Mouse (Mus musculus) liver, adult 2 months (tissue): Measurements from ENCODE around the gene Rnf186. TPM values are rescaled to one million over a fixed set of nuclear protein-coding genes. Genes with fewer than 3 reads are reported as not detected.

ENCODE experiments used
- DNase-seq: peaks from one replicate; pipeline ENCODE4 v3.0.0-alpha.2; 2011; ENCODE audit warnings: low read depth, low spot score; ENCODE audit errors: extremely low read depth
- H3K27ac ChIP-seq: fragments of 200-500 bp; replicated peaks from 2 replicates; pipeline ENCODE4 v1.5.1; 2012; ENCODE audit warnings: low read depth, mild to moderate bottlenecking, control low read depth, inconsistent platforms, low read length; ENCODE audit not compliant: insufficient read depth
- H3K27me3 ChIP-seq: fragments of 200-500 bp; 2 replicates; pipeline ENCODE4 v1.6.1; 2012; ENCODE audit warnings: mild to moderate bottlenecking, moderate library complexity, low read length, inconsistent platforms; ENCODE audit not compliant: control insufficient read depth, insufficient read depth
- H3K36me3 ChIP-seq: fragments of 200-500 bp; 2 replicates; pipeline ENCODE4 v1.6.1; 2012; ENCODE audit warnings: low read length, inconsistent platforms; ENCODE audit not compliant: control insufficient read depth, insufficient read depth
- H3K4me1 ChIP-seq: fragments of 200-500 bp; 2 replicates; pipeline ENCODE4 v1.6.1; 2011; ENCODE audit warnings: low read length; ENCODE audit not compliant: control insufficient read depth, insufficient read depth
- H3K4me3 ChIP-seq: fragments of 200-500 bp; 2 replicates; pipeline ENCODE4 v1.5.1; 2011; ENCODE audit warnings: low read depth, mild to moderate bottlenecking, control low read depth, low read length, moderate library complexity; ENCODE audit not compliant: insufficient read depth
- H3K79me2 ChIP-seq: fragments of 200-500 bp; 2 replicates; pipeline ENCODE4 v1.6.1; 2012; ENCODE audit warnings: inconsistent platforms, mild to moderate bottlenecking, low read length, moderate library complexity; ENCODE audit not compliant: control insufficient read depth, insufficient read depth
- H3K9ac ChIP-seq: fragments of 200-500 bp; 2 replicates; pipeline ENCODE4 v1.6.1; 2012; ENCODE audit warnings: low read depth, mild to moderate bottlenecking, control low read depth, inconsistent platforms, low read length
- CTCF ChIP-seq: fragments of 200-500 bp; IDR thresholded peaks from 2 replicates; pipeline ENCODE4 v1.5.1; 2011; ENCODE audit warnings: low read depth, low read length, control low read depth
- POLR2A ChIP-seq: fragments of 200-500 bp; IDR thresholded peaks from 2 replicates; pipeline ENCODE4 v1.6.1; 2011; ENCODE audit warnings: low read length, control low read depth; ENCODE audit not compliant: insufficient read depth; ENCODE audit errors: extremely low read depth
- WGBS: fragments of 180-500 bp; shearing (Covaris S2); methylation state at CpG from one replicate; pipeline ENCODE4 v1.1.7; 2018; 5-methylcytosine and 5-hydroxymethylcytosine counted together
- polyA plus RNA-seq: library from polyadenylated mRNA; depleted of rRNA; stranded (reverse); fragments of >200 nt; gene quantifications from 2 replicates; pipeline ENCODE4 v1.2.3, GENCODE M21; 2012
- total RNA-seq: library from RNA; depleted of rRNA; stranded (reverse); fragments of >200 nt; gene quantifications from 2 replicates; pipeline ENCODE4 v1.2.3, GENCODE M21; 2014

Rnf186 gene
- total and polyA plus RNA-seq, 2 experiments, result 5.5 to 25.8 TPM

DNA sequence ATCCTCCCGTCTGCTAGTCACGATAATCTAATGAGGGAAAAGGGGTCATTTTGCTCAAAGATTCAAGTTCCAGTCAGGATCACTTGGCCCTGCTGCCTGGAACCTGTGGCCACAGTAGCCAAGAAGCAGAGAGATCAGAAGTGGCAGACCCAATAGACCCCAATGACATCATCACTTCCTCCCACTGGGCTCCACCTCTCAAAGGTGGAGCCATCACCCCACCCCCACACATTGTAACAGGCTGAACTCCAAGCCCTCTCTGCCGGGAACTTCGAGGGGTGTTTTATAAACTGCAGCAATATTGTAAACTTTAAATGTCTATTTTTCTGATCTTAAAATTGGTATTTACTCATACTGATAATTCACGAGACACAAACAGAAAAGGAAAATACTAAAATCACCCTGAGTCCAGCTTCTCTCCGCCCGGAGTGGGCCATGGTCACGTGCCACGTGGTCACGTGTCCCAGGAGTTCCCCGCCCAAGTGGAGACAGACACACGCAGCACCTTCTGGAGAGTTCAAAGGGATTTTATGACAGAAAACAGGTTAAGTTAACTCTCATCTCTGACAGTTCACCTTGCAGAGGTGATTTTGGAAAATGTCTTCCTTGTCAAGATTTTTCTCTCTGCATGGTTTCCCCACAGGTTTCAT is 14.0 kb downstream of the Rnf186 start:
- DNase-seq, result peak; percentile 29
- no peaks in the 10 kb centered on the region for H3K36me3 ChIP-seq
- H3K4me1 ChIP-seq, result peaks cover 12% of the 10 kb centered on the region
- H3K4me3 ChIP-seq, result no peak overlapping the region
- no peak overlapping the region for H3K27ac ChIP-seq
- no peak overlapping the region for H3K9ac ChIP-seq
- no peaks in the 10 kb centered on the region for H3K27me3 ChIP-seq
- WGBS, result 58% methylated on average over 12 of the region's 12 CpGs
- no peaks in the 10 kb centered on the region; the same call in 1 of the 2 replicates for H3K79me2 ChIP-seq
- no peak for TF ChIP-seq CTCF

DNA sequence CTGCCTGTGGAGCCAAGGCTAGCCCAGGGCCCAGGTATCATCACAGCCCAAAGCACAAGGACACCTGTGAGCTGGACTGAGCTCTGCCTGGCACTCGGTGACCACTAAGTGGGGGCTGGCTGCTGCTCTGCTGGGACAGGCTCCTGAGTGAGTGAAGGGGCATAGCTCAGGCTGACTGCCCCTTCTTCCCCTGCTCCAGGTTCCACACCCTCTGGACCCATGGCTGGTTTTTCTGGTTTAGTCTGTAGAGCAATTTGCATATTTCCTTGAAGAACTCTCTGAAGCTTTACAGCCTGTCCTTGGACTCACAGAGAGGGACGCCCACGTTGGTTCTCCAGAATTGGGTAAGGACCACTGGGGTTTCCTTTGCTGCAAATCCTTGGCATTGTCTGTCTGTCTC is 16.5 kb downstream of the Rnf186 start:
- 88% methylated on average over 3 of the region's 3 CpGs for WGBS
- Histone ChIP-seq H3K4me3 (no peak overlapping the region), H3K9ac (no peak overlapping the region), H3K4me1 (peaks cover 12% of the 10 kb centered on the region), H3K36me3 (no peaks in the 10 kb centered on the region), H3K79me2 (no peaks in the 10 kb centered on the region), H3K27me3 (no peaks in the 10 kb centered on the region), H3K27ac (no peak overlapping the region)
- DNase-seq, result no peak
- TF ChIP-seq POLR2A (no peak), CTCF (no peak)

DNA sequence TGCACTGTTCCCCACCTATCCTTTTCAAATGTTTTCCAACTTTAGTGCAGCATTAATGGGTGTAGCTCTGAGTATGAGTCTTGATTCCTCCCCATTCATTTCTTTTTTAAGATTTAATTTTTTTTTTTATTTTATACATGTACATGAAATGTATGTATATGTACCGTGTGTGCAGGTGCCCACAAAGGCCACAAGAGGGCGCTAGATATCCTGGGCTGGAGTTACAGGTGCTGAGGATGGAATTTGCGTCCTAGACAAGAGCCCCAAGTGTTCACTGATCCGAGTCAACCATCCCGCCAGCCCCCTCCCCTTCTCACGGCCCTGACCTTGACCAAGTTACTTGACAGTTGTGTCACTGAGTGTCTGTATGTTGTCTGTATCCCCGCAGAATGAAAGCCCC is 17.8 kb downstream of the Rnf186 start:
- no peak overlapping the region for H3K9ac ChIP-seq
- H3K27ac ChIP-seq, result no peak overlapping the region
- DNase-seq, result no peak
- H3K79me2 ChIP-seq, result no peaks in the 10 kb centered on the region
- H3K36me3 ChIP-seq, result no peaks in the 10 kb centered on the region
- H3K27me3 ChIP-seq, result no peaks in the 10 kb centered on the region
- TF ChIP-seq CTCF (peak; percentile 43), POLR2A (no peak)
- WGBS, result 86% methylated on average over 7 of the region's 7 CpGs
- H3K4me1 ChIP-seq, result peaks cover 3% of the 10 kb centered on the region
- H3K4me3 ChIP-seq, result no peak overlapping the region

DNA sequence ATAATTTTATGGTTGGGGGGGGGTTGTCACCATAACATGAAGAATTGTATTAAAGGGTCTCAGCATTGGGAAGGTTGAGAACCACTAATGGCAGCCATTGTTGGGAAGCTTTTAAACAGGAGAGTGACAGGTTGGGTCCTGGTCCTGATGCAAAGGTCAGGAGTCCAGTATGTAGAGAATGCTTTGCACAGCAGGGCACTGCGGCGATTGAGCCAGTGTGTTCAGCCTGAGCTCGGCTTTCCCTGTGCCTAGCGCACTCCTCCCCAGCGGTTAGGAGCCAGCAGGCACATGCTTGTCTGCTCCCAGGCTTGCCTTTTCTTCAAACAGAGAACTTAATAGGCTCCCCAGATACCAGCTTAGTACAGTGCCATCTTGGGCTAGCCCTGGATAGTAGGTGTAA is 19.4 kb downstream of the Rnf186 start:
- H3K4me1 ChIP-seq, result no peaks in the 10 kb centered on the region
- no peaks in the 10 kb centered on the region for H3K27me3 ChIP-seq
- no peak overlapping the region for H3K9ac ChIP-seq
- no peak overlapping the region for H3K27ac ChIP-seq
- peaks cover 2% of the 10 kb centered on the region; the same call in 1 of the 2 replicates for H3K36me3 ChIP-seq
- DNase-seq, result no peak
- no peak for TF ChIP-seq POLR2A
- H3K79me2 ChIP-seq, result no peaks in the 10 kb centered on the region
- H3K4me3 ChIP-seq, result no peak overlapping the region
- 58% methylated on average over 5 of the region's 5 CpGs for WGBS

DNA sequence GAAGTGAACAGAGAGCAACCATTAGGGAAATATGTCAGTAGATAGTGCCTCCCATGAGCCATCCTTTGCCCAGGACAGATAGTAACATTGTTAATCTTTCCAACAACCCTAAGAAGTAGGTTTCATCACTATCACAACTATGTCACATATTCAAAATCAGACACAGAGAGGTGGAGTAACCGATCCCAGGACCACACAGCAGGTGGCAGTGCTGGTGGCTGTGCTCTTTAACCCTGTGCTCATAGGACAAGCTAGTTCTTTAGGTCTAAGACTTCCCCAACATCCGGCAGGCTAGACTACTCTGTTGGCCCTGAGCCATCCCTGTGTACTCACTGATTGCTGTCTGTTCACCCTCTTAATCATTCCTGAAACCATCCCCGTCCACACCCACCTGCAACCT is 27.5 kb downstream of the Rnf186 start:
- no peak overlapping the region for H3K4me3 ChIP-seq
- H3K27me3 ChIP-seq, result no peaks in the 10 kb centered on the region
- no peak overlapping the region for H3K9ac ChIP-seq
- TF ChIP-seq POLR2A (no peak), CTCF (0 out of 2 replicates have a peak, but pooled peaks have one; percentile 6)
- H3K79me2 ChIP-seq, result no peaks in the 10 kb centered on the region
- H3K4me1 ChIP-seq, result no peaks in the 10 kb centered on the region
- WGBS, result 75% methylated on average over 3 of the region's 3 CpGs
- no peak for DNase-seq
- H3K27ac ChIP-seq, result no peak overlapping the region
- peaks cover 10% of the 10 kb centered on the region for H3K36me3 ChIP-seq

DNA sequence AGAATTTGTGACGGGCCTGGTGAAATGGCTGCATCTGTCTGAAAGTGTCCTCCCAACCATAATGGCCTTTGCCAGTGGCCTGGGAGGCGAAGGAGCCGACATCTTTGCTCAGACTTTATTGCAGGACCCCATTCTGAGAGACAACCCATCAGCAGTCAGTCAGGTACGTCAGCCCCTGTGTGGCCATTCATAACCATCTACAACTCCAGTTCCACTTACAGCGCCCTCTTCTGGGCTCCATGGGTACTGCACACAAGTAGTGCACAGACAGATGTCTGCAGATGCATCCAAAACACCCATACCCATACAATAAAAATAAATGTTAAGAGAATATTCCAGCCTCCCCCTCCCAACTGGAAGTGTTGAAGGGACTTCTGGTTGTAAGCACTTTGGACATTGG is 29.5 kb downstream of the Rnf186 start:
- Histone ChIP-seq H3K9ac (no peak overlapping the region), H3K27ac (no peak overlapping the region), H3K4me3 (no peak overlapping the region), H3K27me3 (no peaks in the 10 kb centered on the region), H3K4me1 (peaks cover 6% of the 10 kb centered on the region), H3K36me3 (peaks cover 8% of the 10 kb centered on the region), H3K79me2 (no peaks in the 10 kb centered on the region)
- TF ChIP-seq POLR2A, result no peak
- peak; percentile 51 for TF ChIP-seq CTCF
- DNase-seq, result no peak
- WGBS, result 89% methylated on average over 5 of the region's 5 CpGs
